23 mouse cellular contexts compared by ENCODE assay signal in the genomic region with DNA sequence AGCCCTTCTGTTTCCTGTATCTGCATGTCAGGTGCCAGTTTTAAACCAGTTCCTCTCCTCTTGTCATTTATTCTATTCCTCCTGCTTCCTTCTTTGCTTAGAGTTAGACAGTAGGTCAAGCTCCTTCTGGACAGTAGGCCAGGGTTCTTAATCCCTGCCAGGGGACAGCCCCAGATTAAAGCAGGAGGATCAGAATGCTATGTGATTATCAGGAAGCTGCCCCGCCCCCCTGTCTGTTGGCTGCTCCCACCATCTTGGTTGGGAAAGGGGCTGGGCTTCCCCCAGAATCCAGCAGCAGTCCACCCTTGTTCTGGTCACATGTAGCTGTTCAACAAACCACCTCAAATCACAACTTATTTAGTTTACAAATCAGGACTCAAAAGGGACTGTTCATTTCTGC. TPM values are rescaled to one million over a fixed set of nuclear protein-coding genes. Genes with fewer than 3 reads are reported as not detected.
DNase-seq lines count a peak whose midpoint lies in the region; ATAC-seq and TF ChIP-seq lines count a peak whose summit lies in the region.
"Had no signal": no experiment of that assay in that cellular context is flagged by ENCODE, and none has a peak within 500 bp of the region (broad histone marks: within the 10 kb centered on the region; RNA-seq: fewer than 3 reads in every experiment).

No protein-coding gene starts in this region.

- no peak overlapping the region for H3K4me2 ChIP-seq in lung, embryonic 16.5 days (ENCODE audit: low read depth, low read length)
- H3K4me2 ChIP-seq: hindbrain, embryonic 13.5 days; liver, embryonic 13.5 days; midbrain, embryonic 13.5 days; neural tube, embryonic 13.5 days had no signal

- no peak overlapping the region for H3K9ac ChIP-seq in lung, embryonic 16.5 days (ENCODE audit: low read length)
- H3K9ac ChIP-seq: hindbrain, embryonic 13.5 days; liver, embryonic 13.5 days; midbrain, embryonic 13.5 days; neural tube, embryonic 13.5 days had no signal

- no peaks in the 10 kb centered on the region for H3K27me3 ChIP-seq in lung, embryonic 16.5 days (ENCODE audit: control insufficient read depth, insufficient read depth, low read depth, low read length)
- H3K27me3 ChIP-seq: midbrain, embryonic 13.5 days; Patski had no signal

- H3K36me3 ChIP-seq in lung, embryonic 16.5 days (ENCODE audit: control insufficient read depth, insufficient read depth, low read length) = no peaks in the 10 kb centered on the region
- H3K36me3 ChIP-seq: hindbrain, embryonic 13.5 days; liver, embryonic 13.5 days; midbrain, embryonic 13.5 days; neural tube, embryonic 13.5 days had no signal

- TF ChIP-seq POLR2A in lung, adult 2 months (IDR thresholded peaks at IDR 0.05; ENCODE audit: borderline replicate concordance, extremely low read depth, low read depth, low read length) = no peak
- TF ChIP-seq POLR2A in embryonic fibroblast, embryonic 13.5 days (IDR thresholded peaks at IDR 0.05; ENCODE audit: low read depth, low read length) = no peak

- 100% methylated on average over 1 of the region's 1 CpGs for WGBS in lung, embryonic 16.5 days
- 96% methylated on average over 1 of the region's 1 CpGs for WGBS in lung, adult 2 months

- intact Hi-C loops in heart, postnatal 36 days (cut with DNase I) = no loop called here
- intact Hi-C loops in left cerebral cortex, postnatal 14 days (cut with DNase I) = no loop called here

- no peaks in the 10 kb centered on the region for H3K4me1 ChIP-seq in lung, embryonic 16.5 days (replicated peaks; ENCODE audit: control insufficient read depth, insufficient read depth, low read length)
- H3K4me1 ChIP-seq in lung, adult 2 months (ENCODE audit: control insufficient read depth, insufficient read depth, low read length) = no peaks in the 10 kb centered on the region
- peaks cover 7% of the 10 kb centered on the region for H3K4me1 ChIP-seq in embryonic fibroblast, embryonic 13.5 days (ENCODE audit: control insufficient read depth, insufficient read depth, low read length)
- H3K4me1 ChIP-seq: liver, embryonic 13.5 days had no signal

- no peaks in the 10 kb centered on the region for H3K9me3 ChIP-seq in lung, embryonic 16.5 days (ENCODE audit: control insufficient read depth, low read length)
- H3K9me3 ChIP-seq: hindbrain, embryonic 13.5 days; liver, embryonic 13.5 days; midbrain, embryonic 13.5 days; neural tube, embryonic 13.5 days had no signal

- no peak for TF ChIP-seq CTCF in lung, adult 2 months (IDR thresholded peaks at IDR 0.05; ENCODE audit: insufficient read depth, low read length)
- no peak for TF ChIP-seq CTCF in embryonic fibroblast, embryonic 13.5 days (IDR thresholded peaks at IDR 0.05; ENCODE audit: borderline replicate concordance, insufficient read depth, low read length)

- ATAC-seq in lung, embryonic 16.5 days (ENCODE audit: low read depth) = 0 out of 2 replicates have a peak, but pooled peaks have one; percentile 30
- ATAC-seq: intestine, postnatal 0 days; midbrain, embryonic 13.5 days; Patski had no signal

- no peak overlapping the region for H3K27ac ChIP-seq in lung, embryonic 16.5 days (ENCODE audit: low read length)
- peak overlapping the region; percentile 66 for H3K27ac ChIP-seq in embryonic fibroblast, embryonic 13.5 days (ENCODE audit: insufficient read depth, low read length)
- H3K27ac ChIP-seq: hindbrain, embryonic 13.5 days; left cerebral cortex, adult 2 months; liver, embryonic 13.5 days; midbrain, embryonic 13.5 days; neural tube, embryonic 13.5 days had no signal

- peak; percentile 90 for DNase-seq in heart, adult 11 months
- no peak for DNase-seq in heart, postnatal 36 days
- no peak for DNase-seq in lung, adult 2 months
- DNase-seq in retina, postnatal 7 days (ENCODE audit: low read depth, low spot score) = peak; percentile 61
- no peak for DNase-seq in left cerebral cortex, postnatal 14 days (ENCODE audit: low spot score in 2 of 2)
- DNase-seq: adrenal gland, postnatal 10 days; cerebellum, adult 8-10 months; cerebellum, postnatal 25 days; gastrocnemius, postnatal 25 days; kidney, postnatal 14 days; liver, embryonic 13.5 days; lung, adult 18-20 months; right cerebral cortex, adult 18-20 months; spleen, adult 18-20 months had no signal

- no peak overlapping the region for H3K4me3 ChIP-seq in lung, embryonic 16.5 days (ENCODE audit: low read length)
- no peak overlapping the region for H3K4me3 ChIP-seq in lung, adult 2 months (replicated peaks; ENCODE audit: extremely low read depth, low read depth, low read length)
- no peak overlapping the region for H3K4me3 ChIP-seq in embryonic fibroblast, embryonic 13.5 days (ENCODE audit: insufficient read depth, low read length)
- H3K4me3 ChIP-seq: erythroblast, embryonic 14.5 days; hindbrain, embryonic 13.5 days; left cerebral cortex, adult 2 months; liver, embryonic 13.5 days; midbrain, embryonic 13.5 days; neural tube, embryonic 13.5 days had no signal

RNA-seq across cellular contexts. Expression of gene Lgalsl, which starts 19.3 kb away (rescaled TPM):
- 10 to 100 TPM; 31.1 to 38.4 TPM for total RNA-seq in heart, postnatal 36 days (2021)
- 47.3 and 51.8 TPM in 2 replicates for polyA plus RNA-seq in lung, embryonic 16.5 days (2015; fragmentation: Nextera tagmentation; extraction: Ambion mirVana)
- 11.3 and 16.6 TPM in 2 replicates for polyA plus RNA-seq in lung, adult 2 months (2012; rRNA removed)
- polyA plus RNA-seq in embryonic fibroblast, embryonic 13.5 days (2011; ENCODE audit: insufficient read length, low read depth, missing spikeins) = 76.9 and 81.0 TPM in 2 replicates
- 100 to 1,000 TPM in 1 of 2 experiments, 10 to 100 TPM in 1; 95.2 to 103 TPM for total RNA-seq in left cerebral cortex, postnatal 14 days (2021)

Comparison
In these comparisons a context has a peak if more than half of its experiments do, and no peak if none do; other contexts are left out.
1. DNase-seq: peak in heart, adult 11 months (single experiment) and retina, postnatal 7 days (single experiment); none in heart, postnatal 36 days (0 of 2), lung, adult 2 months (single experiment) and left cerebral cortex, postnatal 14 days (0 of 2).